Mouse (Mus musculus) v-Abl transformed pro-B cells (cell line): ENCODE data around the gene Ugt1a1.
"Not testable (repeated sequence)": the region's sequence is repeated elsewhere in the genome, so short reads cannot be mapped to it uniquely, and the experiment has no call there.

Experiments used
- in situ Hi-C, 2 experiments: fragments of 400-800 bp; cut with MboI; formaldehyde crosslinking; loops; one replicate each; pipeline ENCODE4 v1.15.1; 2025; ENCODE audit not compliant: unreplicated experiment in 2 of 2

Gene Ugt1a1

DNA sequence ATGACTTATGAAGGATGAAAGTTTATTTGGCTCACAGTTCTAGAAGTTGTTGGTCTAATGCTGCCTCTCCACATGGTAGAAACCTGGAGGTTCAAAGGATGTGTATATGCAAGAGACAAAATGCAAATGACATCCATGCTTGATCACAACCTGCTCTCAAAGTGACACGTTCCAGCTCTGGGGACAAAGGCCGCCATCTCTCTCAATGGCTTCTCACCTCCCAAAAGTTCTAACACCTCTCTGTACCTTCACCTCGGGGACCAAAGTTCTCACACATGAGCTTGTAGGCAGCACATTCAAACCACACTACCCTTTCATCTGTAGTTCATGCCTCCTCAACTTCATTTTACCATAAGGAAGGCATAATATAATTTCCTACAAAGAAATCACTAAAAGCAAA is 5.8 kb downstream of the Ugt1a1 start:
- in situ Hi-C loops = no loop called here

GRCm38 (mm10) chr1:88218051-88218450 is 6.3 kb downstream of the Ugt1a1 start:
- in situ Hi-C loops = no loop called here

- in situ Hi-C loops = no loop called here
Measured at GRCm38 (mm10) chr1:88218591-88218990, 6.8 kb downstream of the Ugt1a1 start.

DNA sequence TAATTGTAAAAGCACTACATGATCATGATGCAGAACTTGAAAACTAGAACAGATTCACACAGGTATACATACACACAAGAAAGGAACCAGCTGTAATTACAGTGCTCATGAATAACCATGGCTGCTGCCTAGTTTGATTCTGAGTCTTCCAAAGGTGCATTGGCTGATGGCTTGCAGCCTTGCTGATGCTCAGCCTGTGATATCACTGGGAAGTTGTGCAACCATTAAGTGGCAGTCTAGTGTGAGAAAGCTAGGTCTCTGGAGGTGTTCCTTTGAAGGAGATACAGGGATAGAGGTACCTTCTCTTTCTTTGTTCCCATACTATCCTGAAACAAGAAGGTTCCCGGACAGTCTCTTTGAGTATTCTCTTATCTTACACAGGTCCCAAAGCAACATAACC is 7.3 kb downstream of the Ugt1a1 start:
- in situ Hi-C loops = no loop called here

DNA sequence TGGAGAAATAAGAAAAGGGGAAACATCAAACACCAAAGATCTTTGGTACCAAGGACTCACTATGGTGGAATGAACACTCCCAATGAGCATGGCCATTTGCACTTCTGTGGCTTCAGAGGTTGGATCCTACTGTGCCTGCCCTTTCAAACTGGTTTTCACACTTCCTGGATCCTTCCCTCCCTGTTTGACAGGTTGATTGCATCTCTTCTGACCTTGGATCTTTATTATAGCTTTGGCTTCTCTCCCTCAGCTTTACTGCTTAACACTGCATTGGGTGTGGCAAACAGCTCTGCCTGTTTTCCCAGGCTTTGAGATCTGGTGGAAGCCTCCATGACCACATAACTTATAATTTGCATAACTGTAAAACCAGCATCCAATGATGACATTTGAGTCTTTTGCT is 8.6 kb downstream of the Ugt1a1 start:
- in situ Hi-C loops = no loop called here

- in situ Hi-C loops = no loop called here
Measured at GRCm38 (mm10) chr1:88222216-88222615, 10.5 kb downstream of the Ugt1a1 start.

DNA sequence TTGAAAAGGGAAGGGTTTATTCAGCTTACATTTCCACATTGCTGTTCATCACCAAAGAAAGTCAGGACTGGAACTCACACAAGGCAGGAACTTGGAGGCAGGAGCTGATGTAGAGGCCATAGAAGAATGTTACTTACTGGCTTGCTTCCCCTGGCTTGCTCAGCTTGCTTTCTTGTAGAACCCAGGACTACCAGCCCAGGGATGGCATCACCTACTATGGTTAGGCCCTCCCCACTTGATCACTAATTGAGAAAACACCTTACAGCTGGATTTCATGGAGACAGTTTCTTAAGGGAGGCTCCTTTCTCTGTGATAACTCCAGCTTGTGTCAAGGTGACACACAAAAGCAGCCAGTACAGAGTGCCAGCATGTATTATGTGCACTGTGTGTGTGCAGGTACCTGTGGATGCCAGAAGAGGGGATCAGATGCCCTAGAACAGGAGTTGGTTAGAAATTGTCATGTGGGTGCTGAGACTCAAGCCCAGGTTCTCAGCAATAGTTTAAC is 11.3 kb downstream of the Ugt1a1 start:
- in situ Hi-C loops = not testable (repeated sequence)

DNA sequence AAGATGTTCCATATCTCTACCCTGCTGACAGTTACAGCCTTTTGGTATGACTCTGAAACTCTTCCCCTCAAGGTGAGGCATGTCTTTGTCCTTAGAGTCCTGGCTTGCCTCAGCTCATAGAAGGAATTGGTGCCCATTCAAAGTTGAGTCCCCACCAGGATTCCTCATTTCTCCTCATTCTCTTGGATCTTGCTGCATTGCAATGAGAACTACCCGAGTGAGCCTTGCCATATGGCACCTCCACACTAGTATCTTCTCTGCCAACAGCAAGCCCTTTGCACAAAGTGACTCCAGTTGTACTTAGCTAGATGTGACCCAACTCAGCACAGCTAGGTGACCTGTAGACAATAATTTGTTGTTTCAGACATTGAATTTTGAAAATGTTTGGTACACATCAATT is 11.8 kb downstream of the Ugt1a1 start:
- in situ Hi-C loops = no loop called here

GRCm38 (mm10) chr1:88224029-88224776 is 12.4 kb downstream of the Ugt1a1 start:
- in situ Hi-C loops = no loop called here

GRCm38 (mm10) chr1:88225301-88225700 is 13.5 kb downstream of the Ugt1a1 start:
- in situ Hi-C loops = not testable (repeated sequence)

DNA sequence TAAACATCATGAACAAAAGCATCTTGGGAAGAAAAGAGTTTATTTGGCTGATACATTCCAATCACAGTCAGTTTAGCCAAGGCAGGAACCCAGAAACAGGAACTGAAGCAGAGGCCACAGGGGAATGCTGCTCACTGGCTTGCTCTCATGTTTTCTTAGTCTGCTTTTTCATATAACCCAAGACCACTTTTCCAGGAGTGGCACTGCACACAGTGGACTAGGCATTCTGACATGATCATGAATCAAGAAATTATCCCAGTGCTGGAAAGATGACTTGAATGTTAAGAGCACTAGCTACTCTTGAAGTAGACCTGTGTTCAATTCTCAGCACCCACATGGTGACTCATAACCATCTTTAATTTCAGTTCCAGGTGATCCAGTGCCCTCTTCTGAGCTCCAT is 14.0 kb downstream of the Ugt1a1 start:
- in situ Hi-C loops = no loop called here

DNA sequence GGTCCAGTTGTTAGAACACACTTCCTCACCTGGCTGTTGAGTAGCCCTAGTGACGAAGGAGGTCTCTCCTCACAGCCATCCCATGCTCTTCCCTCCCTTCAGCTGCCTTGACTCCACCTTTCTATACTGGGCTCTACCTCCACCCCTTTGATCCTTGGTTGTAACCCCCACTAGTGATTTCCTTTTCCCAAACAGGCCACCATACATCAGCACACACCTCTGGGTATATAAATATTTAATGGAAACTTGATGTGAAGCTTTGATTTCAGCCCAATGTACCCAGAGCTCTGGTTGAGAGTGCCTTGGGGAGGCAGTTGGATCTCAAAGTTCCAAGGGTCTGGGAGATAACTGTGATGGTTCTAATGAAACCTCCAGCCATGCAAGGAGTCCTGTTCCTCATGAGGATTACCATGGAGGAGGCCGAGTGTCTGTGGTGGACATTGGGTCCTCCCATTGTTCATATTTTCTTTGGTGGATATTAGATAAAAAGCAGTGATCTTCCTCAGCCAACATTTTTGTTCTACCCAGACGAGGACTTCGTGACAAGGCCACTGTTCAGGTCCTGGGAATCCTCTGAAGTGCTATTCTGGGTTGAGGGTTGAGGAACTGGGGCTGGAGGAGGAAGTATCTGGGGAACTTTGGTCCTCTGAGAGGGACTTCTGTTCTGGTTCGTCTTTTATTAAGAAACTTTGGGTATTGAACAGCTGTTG is 15.1 kb downstream of the Ugt1a1 start, which contains the start of gene Mroh2a:
Mroh2a (plus strand) TSS at position 317 of the 710 bp plus-strand sequence.
- in situ Hi-C loops = no loop called here

- in situ Hi-C loops = no loop called here
Measured at GRCm38 (mm10) chr1:88227482-88227881, 15.7 kb downstream of the Ugt1a1 start.

DNA sequence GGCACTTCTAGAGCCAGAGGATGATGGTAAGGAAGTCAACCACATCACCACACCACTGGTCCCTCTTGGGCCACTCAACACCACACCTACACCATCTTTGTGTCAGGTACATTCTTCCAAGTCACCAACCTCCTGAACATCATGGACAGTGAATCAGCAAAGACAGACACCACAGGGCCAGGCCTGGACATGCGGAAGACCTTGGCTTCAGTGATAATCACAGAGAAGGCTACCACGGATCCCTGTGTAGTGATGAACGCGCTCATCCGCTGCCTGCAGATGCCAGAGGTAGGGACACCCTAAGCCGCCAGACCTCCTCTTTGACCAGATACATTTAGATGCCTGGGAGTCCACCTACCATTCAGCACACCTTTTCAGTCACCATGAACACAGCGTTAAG is 16.4 kb downstream of the Ugt1a1 start:
- in situ Hi-C loops = no loop called here

GRCm38 (mm10) chr1:88229566-88229965 is 17.8 kb downstream of the Ugt1a1 start:
- in situ Hi-C loops = no loop called here

DNA sequence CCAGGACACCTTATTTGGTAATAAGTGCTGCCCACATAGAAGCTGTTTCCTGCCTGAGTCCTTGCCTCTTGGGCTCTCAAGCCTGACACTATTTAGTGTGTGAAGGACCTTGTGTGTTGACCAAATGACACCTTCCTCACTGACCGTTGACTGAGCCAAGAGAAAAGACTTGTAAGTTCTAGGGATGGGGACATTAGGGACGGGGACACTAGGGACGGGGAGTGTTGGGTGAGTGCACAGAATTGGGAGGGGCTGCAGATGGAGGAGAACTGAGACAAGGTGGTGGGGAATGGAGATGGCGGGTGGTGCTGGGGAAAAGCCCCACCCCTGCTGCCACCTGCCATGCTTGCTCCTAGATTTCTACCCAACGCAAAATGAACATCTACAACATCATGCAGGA is 18.2 kb downstream of the Ugt1a1 start:
- in situ Hi-C loops = no loop called here

DNA sequence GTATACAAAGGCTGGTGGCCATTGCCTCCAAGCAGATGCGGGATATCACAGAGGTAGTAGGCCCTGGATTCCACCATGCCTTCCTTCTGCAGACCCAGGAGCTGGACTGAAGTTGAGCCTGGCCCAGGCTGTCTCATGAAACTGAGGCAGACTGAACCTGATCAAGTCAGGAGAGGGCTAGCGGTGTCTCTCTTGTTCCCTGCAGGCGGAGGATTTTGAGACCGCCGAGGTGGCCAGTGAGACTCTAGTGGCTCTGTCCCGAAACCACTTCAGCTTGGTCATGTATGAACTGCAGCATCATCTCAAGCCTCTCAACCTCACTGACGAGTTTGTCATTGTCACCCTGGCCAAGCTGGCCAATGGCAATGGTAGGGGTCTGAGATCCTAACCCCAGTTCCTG is 18.7 kb downstream of the Ugt1a1 start:
- in situ Hi-C loops = no loop called here

GRCm38 (mm10) chr1:88230981-88231802 is 19.4 kb downstream of the Ugt1a1 start:
- in situ Hi-C loops = no loop called here

- in situ Hi-C loops = no loop called here
Measured at GRCm38 (mm10) chr1:88231803-88232499, 20.2 kb downstream of the Ugt1a1 start.

DNA sequence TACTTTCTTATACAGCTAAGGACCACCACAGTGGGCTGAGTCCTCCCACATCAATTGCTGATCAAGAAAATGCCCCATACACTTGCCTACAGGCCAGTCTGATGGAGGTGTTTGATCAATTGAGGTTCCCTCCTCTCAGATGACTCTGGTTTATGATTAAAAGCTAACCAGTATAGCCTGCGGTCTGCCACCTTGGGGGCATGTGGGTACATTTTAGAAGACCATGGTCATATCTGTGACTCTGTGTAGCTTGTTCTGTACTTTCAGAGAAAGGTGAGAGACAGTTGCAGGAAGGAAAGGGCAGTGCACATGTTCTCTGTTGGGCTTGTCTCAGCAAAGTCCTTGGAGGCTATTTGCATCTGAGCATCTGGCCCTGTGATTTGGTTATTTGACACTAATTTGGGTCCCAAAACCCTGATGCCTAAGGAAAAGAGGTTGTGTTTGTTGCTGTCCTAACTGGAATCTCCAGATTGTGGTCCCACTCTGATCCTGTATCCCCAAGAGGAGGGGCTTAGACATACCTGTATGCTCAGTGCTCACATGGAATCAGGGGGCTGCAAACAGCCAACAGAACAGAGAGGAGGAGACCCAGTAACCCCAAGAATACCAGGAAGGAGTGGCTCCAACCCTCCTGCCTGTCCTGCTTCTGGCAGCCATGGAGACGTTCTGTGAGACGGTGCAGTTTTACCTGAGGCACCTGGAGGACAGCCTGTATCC is 21.1 kb downstream of the Ugt1a1 start:
- in situ Hi-C loops = no loop called here
